ENCODE assay signal across 27 mouse cellular contexts in the genomic region with DNA sequence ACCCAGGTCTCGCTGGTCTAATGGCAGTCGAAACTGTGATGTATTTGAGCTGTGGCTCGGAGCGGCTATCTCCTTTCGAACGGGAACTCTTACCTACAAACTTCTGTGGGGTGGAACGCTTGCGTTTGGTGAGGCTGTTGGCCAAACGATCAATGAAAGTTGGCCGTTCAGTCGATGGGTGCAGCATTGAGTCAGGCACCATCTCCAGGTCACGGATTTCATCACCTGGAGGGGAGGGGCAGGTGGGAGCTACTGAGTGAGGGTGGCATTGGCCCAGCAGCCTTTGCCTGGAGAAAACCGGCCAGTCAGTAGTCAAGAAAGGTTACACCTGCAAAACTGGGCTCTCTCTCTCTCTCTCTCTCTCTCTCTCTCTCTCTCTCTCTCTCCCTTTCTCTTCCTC. TPM values are rescaled to one million over a fixed set of nuclear protein-coding genes. Genes with fewer than 3 reads are reported as not detected.
DNase-seq lines count a peak whose midpoint lies in the region; ATAC-seq and TF ChIP-seq lines count a peak whose summit lies in the region.
"Had no signal": no experiment of that assay in that cellular context is flagged by ENCODE, and none has a peak within 500 bp of the region (broad histone marks: within the 10 kb centered on the region; RNA-seq: fewer than 3 reads in every experiment).

No protein-coding gene starts in this region.

- TF ChIP-seq CTCF in liver, adult 2 months (IDR thresholded peaks at IDR 0.05; ENCODE audit: low read depth, low read length), result 0 out of 2 replicates have a peak, but pooled peaks have one; percentile 12
- no peak for TF ChIP-seq CTCF in thymus, adult 2 months (IDR thresholded peaks at IDR 0.05; ENCODE audit: borderline replicate concordance, control insufficient read depth, extremely low read depth, insufficient read depth, low read length, poor library complexity)
- no peak for TF ChIP-seq CTCF in liver, postnatal 0 days (IDR thresholded peaks at IDR 0.05; ENCODE audit: low read depth)

- H3K9ac ChIP-seq in liver, adult 2 months (ENCODE audit: low read depth, low read length), result peak overlapping the region; percentile 22; the same call in 1 of the 2 replicates
- no peak overlapping the region for H3K9ac ChIP-seq in liver, embryonic 11.5 days (ENCODE audit: low read depth, low read length)
- no peak overlapping the region for H3K9ac ChIP-seq in liver, postnatal 0 days (replicated peaks)
- H3K9ac ChIP-seq in kidney, embryonic 14.5 days (ENCODE audit: low read depth, low read length), result no peak overlapping the region
- H3K9ac ChIP-seq: embryonic facial prominence, embryonic 13.5 days; embryonic facial prominence, embryonic 15.5 days; forebrain, embryonic 12.5 days had no signal

- H3K4me2 ChIP-seq in liver, embryonic 11.5 days, result no peak overlapping the region
- H3K4me2 ChIP-seq in liver, postnatal 0 days (ENCODE audit: low read depth, low read length), result peak overlapping the region; percentile 30; the same call in 1 of the 2 replicates
- H3K4me2 ChIP-seq in kidney, embryonic 14.5 days (replicated peaks; ENCODE audit: low read depth, low read length), result no peak overlapping the region
- H3K4me2 ChIP-seq: embryonic facial prominence, embryonic 13.5 days; embryonic facial prominence, embryonic 15.5 days; forebrain, embryonic 12.5 days had no signal

- H3K27ac ChIP-seq in liver, adult 2 months (replicated peaks; ENCODE audit: insufficient read depth, low read depth, low read length), result peak overlapping the region; percentile 79
- H3K27ac ChIP-seq in liver, embryonic 11.5 days (ENCODE audit: low read depth, low read length), result no peak overlapping the region
- peak overlapping the region; percentile 20; the same call in 1 of the 2 replicates for H3K27ac ChIP-seq in thymus, adult 2 months (ENCODE audit: control insufficient read depth, insufficient read depth, low read length)
- peak overlapping the region; percentile 91 for H3K27ac ChIP-seq in liver, postnatal 0 days (ENCODE audit: low read depth)
- no peak overlapping the region for H3K27ac ChIP-seq in kidney, embryonic 14.5 days (ENCODE audit: low read depth, low read length)
- H3K27ac ChIP-seq: embryonic facial prominence, embryonic 13.5 days; embryonic facial prominence, embryonic 15.5 days; forebrain, embryonic 10.5 days; forebrain, embryonic 12.5 days had no signal

- ATAC-seq in liver, embryonic 11.5 days (replicated peaks; ENCODE audit: low FRiP score), result no peak
- ATAC-seq in liver, postnatal 0 days, result peak; percentile 98
- ATAC-seq in kidney, embryonic 14.5 days (ENCODE audit: low FRiP score, low TSS enrichment), result no peak
- ATAC-seq: forebrain, embryonic 14.5 days; forebrain, embryonic 16.5 days had no signal

- TF ChIP-seq EP300 in liver, postnatal 0 days (IDR thresholded peaks at IDR 0.05; ENCODE audit: low read depth), result no peak

- H3K79me2 ChIP-seq in liver, adult 2 months (ENCODE audit: control insufficient read depth, insufficient read depth, low read length), result no peaks in the 10 kb centered on the region

- H3K27me3 ChIP-seq in liver, adult 2 months (ENCODE audit: control insufficient read depth, insufficient read depth, low read length), result no peaks in the 10 kb centered on the region
- H3K27me3 ChIP-seq in liver, embryonic 11.5 days (replicated peaks; ENCODE audit: control insufficient read depth, insufficient read depth, low read length), result peaks cover 3% of the 10 kb centered on the region
- no peaks in the 10 kb centered on the region for H3K27me3 ChIP-seq in thymus, adult 2 months (ENCODE audit: control insufficient read depth, insufficient read depth, low read length)
- H3K27me3 ChIP-seq in liver, postnatal 0 days (ENCODE audit: insufficient read depth, low read length), result no peaks in the 10 kb centered on the region
- H3K27me3 ChIP-seq in kidney, embryonic 14.5 days (ENCODE audit: control insufficient read depth, insufficient read depth, low read length), result no peaks in the 10 kb centered on the region
- H3K27me3 ChIP-seq: embryonic facial prominence, embryonic 13.5 days; embryonic facial prominence, embryonic 15.5 days; forebrain, embryonic 12.5 days had no signal

- no peaks in the 10 kb centered on the region for H3K9me3 ChIP-seq in liver, embryonic 11.5 days (ENCODE audit: control insufficient read depth, low read length)
- no peaks in the 10 kb centered on the region for H3K9me3 ChIP-seq in liver, postnatal 0 days (ENCODE audit: low read length)
- H3K9me3 ChIP-seq in kidney, embryonic 14.5 days (ENCODE audit: control insufficient read depth, low read length), result no peaks in the 10 kb centered on the region
- H3K9me3 ChIP-seq: embryonic facial prominence, embryonic 13.5 days; embryonic facial prominence, embryonic 15.5 days; forebrain, embryonic 10.5 days; forebrain, embryonic 12.5 days had no signal

- no peak overlapping the region for H3K4me3 ChIP-seq in liver, adult 2 months (ENCODE audit: insufficient read depth, low read depth, low read length)
- H3K4me3 ChIP-seq in liver, embryonic 11.5 days (ENCODE audit: low read depth, low read length), result no peak overlapping the region
- no peak overlapping the region for H3K4me3 ChIP-seq in thymus, adult 2 months (ENCODE audit: control insufficient read depth, insufficient read depth, low read length)
- H3K4me3 ChIP-seq in liver, postnatal 0 days (ENCODE audit: low read depth, low read length), result no peak overlapping the region
- no peak overlapping the region for H3K4me3 ChIP-seq in kidney, embryonic 14.5 days (ENCODE audit: low read length)
- H3K4me3 ChIP-seq: embryonic facial prominence, embryonic 13.5 days; embryonic facial prominence, embryonic 15.5 days; erythroblast, embryonic 14.5 days; forebrain, embryonic 10.5 days; forebrain, embryonic 12.5 days had no signal

- peaks cover 5% of the 10 kb centered on the region for H3K4me1 ChIP-seq in liver, adult 2 months (ENCODE audit: control insufficient read depth, insufficient read depth, low read length)
- peaks cover 11% of the 10 kb centered on the region; the same call in 1 of the 2 replicates for H3K4me1 ChIP-seq in liver, embryonic 11.5 days (replicated peaks; ENCODE audit: control insufficient read depth, insufficient read depth, low read length)
- peaks cover 21% of the 10 kb centered on the region for H3K4me1 ChIP-seq in thymus, adult 2 months (replicated peaks; ENCODE audit: control insufficient read depth, insufficient read depth, low read length)
- H3K4me1 ChIP-seq in liver, postnatal 0 days (ENCODE audit: insufficient read depth), result peaks cover 3% of the 10 kb centered on the region; the same call in 1 of the 2 replicates
- 0 out of 2 replicates have a peak, but pooled peaks cover 3% of the 10 kb centered on the region for H3K4me1 ChIP-seq in kidney, embryonic 14.5 days (ENCODE audit: control insufficient read depth, insufficient read depth, low read length)
- H3K4me1 ChIP-seq: embryonic facial prominence, embryonic 15.5 days had no signal

- WGBS in liver, adult 2 months, result 16% methylated on average over 13 of the region's 13 CpGs
- WGBS in liver, embryonic 11.5 days, result 83% methylated on average over 13 of the region's 13 CpGs
- 95% methylated on average over 13 of the region's 13 CpGs for WGBS in thymus, adult 2 months
- 74% methylated on average over 13 of the region's 13 CpGs for WGBS in liver, postnatal 0 days (ENCODE audit: insufficient replicate concordance)
- WGBS in kidney, embryonic 14.5 days, result 94% methylated on average over 13 of the region's 13 CpGs

- TF ChIP-seq POLR2A in liver, adult 2 months (IDR thresholded peaks at IDR 0.05; ENCODE audit: extremely low read depth, insufficient read depth, low read length), result no peak
- no peak for TF ChIP-seq POLR2A in thymus, adult 2 months (IDR thresholded peaks at IDR 0.05; ENCODE audit: control insufficient read depth, extremely low read depth, insufficient read depth, low read length, poor library complexity)

- DNase-seq in adrenal gland, adult 2 months, result peak; percentile 12
- DNase-seq in adrenal gland, adult 8-10 months, result no peak
- peak; percentile 96 for DNase-seq in liver, adult 2 months (ENCODE audit: extremely low read depth, low read depth, low spot score)
- no peak for DNase-seq in liver, embryonic 11.5 days (ENCODE audit: low spot score)
- no peak for DNase-seq in thymus, adult 2 months
- DNase-seq in thymus, postnatal 10 days (ENCODE audit: low spot score in 2 of 2), result no peak
- peak; percentile 83 for DNase-seq in liver, postnatal 0 days
- DNase-seq: adrenal gland, postnatal 10 days; adrenal gland, postnatal 25 days; B cell, adult 2 months; cerebellum, adult 11 months; cerebellum, adult 18-20 months; cerebellum, adult 8-10 months; cerebellum, adult 9-11 months; cerebellum, postnatal 14 days; cerebellum, postnatal 36 days; embryo, embryonic 11 days had no signal

- H3K36me3 ChIP-seq in liver, adult 2 months (ENCODE audit: control insufficient read depth, insufficient read depth, low read length), result no peaks in the 10 kb centered on the region; the same call in 1 of the 2 replicates
- no peaks in the 10 kb centered on the region for H3K36me3 ChIP-seq in liver, embryonic 11.5 days (ENCODE audit: control insufficient read depth, insufficient read depth, low read length)
- no peaks in the 10 kb centered on the region for H3K36me3 ChIP-seq in thymus, adult 2 months (ENCODE audit: control insufficient read depth, insufficient read depth, low read length)
- no peaks in the 10 kb centered on the region for H3K36me3 ChIP-seq in liver, postnatal 0 days (replicated peaks; ENCODE audit: insufficient read depth, low read length)
- H3K36me3 ChIP-seq in kidney, embryonic 14.5 days (ENCODE audit: control insufficient read depth, insufficient read depth, low read length), result peaks cover 5% of the 10 kb centered on the region; the same call in 1 of the 2 replicates

RNA-seq across cellular contexts. Expression of a gene that starts 9.2 kb away (rescaled TPM):
- total RNA-seq in adrenal gland, adult 2 months (2021), result 100 to 1,000 TPM; 715 to 972 TPM
- polyA plus RNA-seq in adrenal gland, adult 2 months (2012; rRNA removed), result 581 and 897 TPM in 2 replicates
- total RNA-seq in adrenal gland, adult 8-10 months (2022), result 100 to 1,000 TPM; 401 to 777 (median 537) TPM
- 234 and 279 TPM in 2 replicates for total RNA-seq in liver, adult 2 months (2014; rRNA removed)
- polyA plus RNA-seq in liver, adult 2 months (2012; rRNA removed), result 425 and 439 TPM in 2 replicates
- polyA plus RNA-seq in liver, embryonic 11.5 days (2014; fragmentation: Nextera tagmentation; extraction: Ambion mirVana), result 848 and 955 TPM in 2 replicates
- 988 and 1,135 TPM in 2 replicates for polyA plus RNA-seq in thymus, adult 2 months (2012; rRNA removed)
- 469 and 517 TPM in 2 replicates for polyA plus RNA-seq in liver, postnatal 0 days (2015; fragmentation: Nextera tagmentation; extraction: Ambion mirVana)
- polyA plus RNA-seq in kidney, embryonic 14.5 days (2014; fragmentation: Nextera tagmentation; extraction: Ambion mirVana), result 1,019 and 1,352 TPM in 2 replicates

RNA-seq across cellular contexts. Expression of a gene that starts 10.1 kb away (rescaled TPM):
- total RNA-seq in adrenal gland, adult 2 months (2021), result 1 to 10 TPM; 1.9 to 2.6 TPM
- polyA plus RNA-seq in adrenal gland, adult 2 months (2012; rRNA removed), result 3.1 and 3.5 TPM in 2 replicates
- total RNA-seq in adrenal gland, adult 8-10 months (2022), result 10 to 100 TPM in 1 of 4 experiments, 1 to 10 TPM in 3; 1.6 to 10.8 (median 3.7) TPM
- total RNA-seq in liver, adult 2 months (2014; rRNA removed), result 0.09 and 0.13 TPM in 2 replicates
- 0.60 and 0.80 TPM in 2 replicates for polyA plus RNA-seq in liver, adult 2 months (2012; rRNA removed)
- 0.96 and 1.3 TPM in 2 replicates for polyA plus RNA-seq in liver, embryonic 11.5 days (2014; fragmentation: Nextera tagmentation; extraction: Ambion mirVana)
- 6.7 and 8.6 TPM in 2 replicates for polyA plus RNA-seq in thymus, adult 2 months (2012; rRNA removed)
- 0.18 and 0.40 TPM in 2 replicates for polyA plus RNA-seq in liver, postnatal 0 days (2015; fragmentation: Nextera tagmentation; extraction: Ambion mirVana)
- polyA plus RNA-seq in kidney, embryonic 14.5 days (2014; fragmentation: Nextera tagmentation; extraction: Ambion mirVana), result 1.8 and 2.8 TPM in 2 replicates
- total RNA-seq: common myeloid progenitor, adult 5-6 weeks; MEL had no signal

RNA-seq across cellular contexts. Expression of a gene that starts 38.2 kb away (rescaled TPM):
- 10 to 100 TPM; 29.2 to 32.7 TPM for total RNA-seq in adrenal gland, adult 2 months (2021)
- polyA plus RNA-seq in adrenal gland, adult 2 months (2012; rRNA removed), result 10.2 and 10.8 TPM in 2 replicates
- 10 to 100 TPM; 28.7 to 35.1 (median 31.4) TPM for total RNA-seq in adrenal gland, adult 8-10 months (2022)
- 135 and 145 TPM in 2 replicates for total RNA-seq in liver, adult 2 months (2014; rRNA removed)
- polyA plus RNA-seq in liver, adult 2 months (2012; rRNA removed), result 103 and 168 TPM in 2 replicates
- polyA plus RNA-seq in liver, embryonic 11.5 days (2014; fragmentation: Nextera tagmentation; extraction: Ambion mirVana), result 12.4 and 12.5 TPM in 2 replicates
- 19.1 and 21.3 TPM in 2 replicates for polyA plus RNA-seq in thymus, adult 2 months (2012; rRNA removed)
- 27.7 and 27.9 TPM in 2 replicates for polyA plus RNA-seq in liver, postnatal 0 days (2015; fragmentation: Nextera tagmentation; extraction: Ambion mirVana)
- polyA plus RNA-seq in kidney, embryonic 14.5 days (2014; fragmentation: Nextera tagmentation; extraction: Ambion mirVana), result 6.8 and 10.1 TPM in 2 replicates

RNA-seq across cellular contexts. Expression of a gene that starts 46.2 kb away (rescaled TPM):
- total RNA-seq in adrenal gland, adult 2 months (2021), result 1 to 10 TPM; 2.3 to 3.8 TPM
- 1.1 and 1.3 TPM in 2 replicates for polyA plus RNA-seq in adrenal gland, adult 2 months (2012; rRNA removed)
- 1 to 10 TPM; 2.5 to 5.8 (median 4.6) TPM for total RNA-seq in adrenal gland, adult 8-10 months (2022)
- 92.9 and 115 TPM in 2 replicates for total RNA-seq in liver, adult 2 months (2014; rRNA removed)
- polyA plus RNA-seq in liver, adult 2 months (2012; rRNA removed), result 37.4 and 37.9 TPM in 2 replicates
- polyA plus RNA-seq in liver, embryonic 11.5 days (2014; fragmentation: Nextera tagmentation; extraction: Ambion mirVana), result 3.0 and 3.7 TPM in 2 replicates
- polyA plus RNA-seq in thymus, adult 2 months (2012; rRNA removed), result 2.8 and 3.3 TPM in 2 replicates
- 7.3 and 7.8 TPM in 2 replicates for polyA plus RNA-seq in liver, postnatal 0 days (2015; fragmentation: Nextera tagmentation; extraction: Ambion mirVana)
- polyA plus RNA-seq in kidney, embryonic 14.5 days (2014; fragmentation: Nextera tagmentation; extraction: Ambion mirVana), result 5.1 and 11.8 TPM in 2 replicates

Comparison
In these comparisons a context has a peak if more than half of its experiments do, and no peak if none do; other contexts are left out.
1. DNase-seq: peak in adrenal gland, adult 2 months (single experiment), liver, adult 2 months (single experiment) and liver, postnatal 0 days (single experiment); none in adrenal gland, adult 8-10 months (single experiment), liver, embryonic 11.5 days (single experiment), thymus, adult 2 months (single experiment) and thymus, postnatal 10 days (0 of 2).
2. H3K27ac ChIP-seq: peak in liver, adult 2 months (single experiment), thymus, adult 2 months (single experiment) and liver, postnatal 0 days (single experiment); none in liver, embryonic 11.5 days (single experiment) and kidney, embryonic 14.5 days (single experiment).